Mouse (Mus musculus) neural tube, embryonic 14.5 days (tissue): ENCODE results near the gene Ttf2. TPM values are rescaled to one million over a fixed set of nuclear protein-coding genes. Genes with fewer than 3 reads are reported as not detected.

Experiments
- ATAC-seq: fragments of 200-750 bp; cut with Nextera tagmentation; 2 replicates; pipeline ENCODE4 v1.8.0; 2017; ENCODE audit warnings: low read depth, mild to moderate bottlenecking, moderate TSS enrichment, moderate library complexity
- H3K27ac ChIP-seq: fragments of 300-500 bp; sonication (generic); 2 replicates; pipeline ENCODE4 v1.5.1; 2014; ENCODE audit warnings: low read depth, mild to moderate bottlenecking, control low read depth, low read length, moderate library complexity, mixed read lengths
- H3K27me3 ChIP-seq: fragments of 300-500 bp; sonication (generic); 2 replicates; pipeline ENCODE4 v1.6.1; 2014; ENCODE audit warnings: low read length; ENCODE audit not compliant: control insufficient read depth, insufficient read depth
- H3K36me3 ChIP-seq: fragments of 300-500 bp; sonication (generic); 2 replicates; pipeline ENCODE4 v1.6.1; 2014; ENCODE audit warnings: low read length, mixed read lengths; ENCODE audit not compliant: control insufficient read depth, insufficient read depth
- H3K4me1 ChIP-seq: fragments of 300-500 bp; sonication (generic); 2 replicates; pipeline ENCODE4 v1.6.1; 2014; ENCODE audit warnings: low read length; ENCODE audit not compliant: control insufficient read depth, insufficient read depth
- H3K4me2 ChIP-seq: fragments of 300-500 bp; sonication (generic); 2 replicates; pipeline ENCODE4 v1.6.1; 2014; ENCODE audit warnings: mild to moderate bottlenecking, low read depth, low read length, control low read depth
- H3K4me3 ChIP-seq: fragments of 300-500 bp; sonication (generic); 2 replicates; pipeline ENCODE4 v1.5.1; 2014; ENCODE audit warnings: low read depth, low read length, control low read depth, mixed read lengths
- H3K9ac ChIP-seq: fragments of 300-500 bp; sonication (generic); replicated peaks from 2 replicates; pipeline ENCODE4 v1.6.1; 2014; ENCODE audit warnings: low read depth, mild to moderate bottlenecking, control low read depth, low read length, mixed read lengths
- H3K9me3 ChIP-seq: fragments of 300-500 bp; sonication (generic); 2 replicates; pipeline ENCODE4 v1.6.1; 2016; ENCODE audit warnings: low read length; ENCODE audit not compliant: control insufficient read depth
- WGBS: fragments of 180-500 bp; shearing (Covaris S2); extraction: QIAGEN DNeasy Blood & Tissue Kit; methylation state at CpG from one replicate; pipeline ENCODE4 v1.1.7; 2014; 5-methylcytosine and 5-hydroxymethylcytosine counted together
- polyA plus RNA-seq: library from polyadenylated mRNA; unstranded; fragments of >200 nt; fragmentation: Nextera tagmentation; extraction: Ambion mirVana; gene quantifications from 2 replicates; pipeline ENCODE4 v1.2.1, GENCODE M21; 2014

Gene Ttf2
- polyA plus RNA-seq, 1 experiment from 2014 or later = 3.3 TPM

GRCm38 (mm10) chr3:100910621-100911020, 58.8 kb downstream of the Ttf2 start:
- WGBS = 55% methylated on average over 5 of the region's 5 CpGs
- ATAC-seq = no peak
- no peaks in the 10 kb centered on the region for H3K27me3 ChIP-seq
- H3K9me3 ChIP-seq = no peaks in the 10 kb centered on the region
- no peak overlapping the region for H3K4me3 ChIP-seq
- H3K9ac ChIP-seq = no peak overlapping the region
- no peaks in the 10 kb centered on the region for H3K36me3 ChIP-seq
- H3K4me2 ChIP-seq = no peak overlapping the region
- H3K4me1 ChIP-seq = no peaks in the 10 kb centered on the region
- no peak overlapping the region for H3K27ac ChIP-seq

DNA sequence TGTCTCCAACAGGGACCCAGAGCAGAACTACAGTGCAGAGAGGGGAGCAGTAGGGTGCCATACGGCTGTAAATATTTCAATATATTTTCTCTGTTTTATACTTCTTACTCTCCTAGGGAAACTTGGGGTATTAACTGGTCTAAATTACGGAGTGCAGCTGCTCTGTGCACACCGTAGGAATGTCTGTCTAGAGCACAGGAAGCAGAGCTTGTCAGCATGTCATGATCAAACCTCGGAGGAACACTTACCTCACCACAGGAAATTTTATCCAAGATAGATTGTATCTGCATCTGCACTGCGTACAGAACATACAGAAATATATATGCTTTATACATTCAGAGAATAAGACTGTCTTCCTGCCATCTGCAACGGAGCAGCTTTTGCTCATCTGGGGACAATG, 60.9 kb downstream of the Ttf2 start:
- no peak overlapping the region for H3K27ac ChIP-seq
- H3K4me3 ChIP-seq = no peak overlapping the region
- H3K9ac ChIP-seq = no peak overlapping the region
- no peak overlapping the region for H3K4me2 ChIP-seq
- no peaks in the 10 kb centered on the region for H3K4me1 ChIP-seq
- no peaks in the 10 kb centered on the region for H3K9me3 ChIP-seq
- H3K27me3 ChIP-seq = no peaks in the 10 kb centered on the region
- H3K36me3 ChIP-seq = no peaks in the 10 kb centered on the region
- ATAC-seq = no peak; the same call in 1 of the 2 replicates
- WGBS = 47% methylated on average over 6 of the region's 6 CpGs

- ATAC-seq = no peak
- no peaks in the 10 kb centered on the region for H3K9me3 ChIP-seq
- no peak overlapping the region for H3K4me2 ChIP-seq
- H3K27ac ChIP-seq = no peak overlapping the region
- H3K36me3 ChIP-seq = no peaks in the 10 kb centered on the region
- no peaks in the 10 kb centered on the region for H3K4me1 ChIP-seq
- H3K4me3 ChIP-seq = no peak overlapping the region
- no peaks in the 10 kb centered on the region for H3K27me3 ChIP-seq
- no peak overlapping the region for H3K9ac ChIP-seq
- 32% methylated on average over 3 of the region's 3 CpGs for WGBS
These were observed 62.5 kb downstream of the Ttf2 start for GRCm38 (mm10) chr3:100906916-100907315.

GRCm38 (mm10) chr3:100906128-100906527, 63.3 kb downstream of the Ttf2 start:
- 79% methylated on average over 6 of the region's 6 CpGs for WGBS
- Histone ChIP-seq H3K4me1 (no peaks in the 10 kb centered on the region), H3K4me2 (no peak overlapping the region), H3K9ac (no peak overlapping the region), H3K27me3 (no peaks in the 10 kb centered on the region), H3K9me3 (no peaks in the 10 kb centered on the region), H3K36me3 (no peaks in the 10 kb centered on the region), H3K27ac (no peak overlapping the region), H3K4me3 (no peak overlapping the region)
- no peak for ATAC-seq

GRCm38 (mm10) chr3:100895500-100895899, 74.0 kb downstream of the Ttf2 start:
- H3K27me3 ChIP-seq = no peaks in the 10 kb centered on the region
- H3K4me1 ChIP-seq = no peaks in the 10 kb centered on the region
- H3K27ac ChIP-seq = no peak overlapping the region
- no peak overlapping the region for H3K4me2 ChIP-seq
- no peak for ATAC-seq
- H3K36me3 ChIP-seq = no peaks in the 10 kb centered on the region
- no peak overlapping the region for H3K4me3 ChIP-seq
- H3K9ac ChIP-seq = no peak overlapping the region
- H3K9me3 ChIP-seq = no peaks in the 10 kb centered on the region
- WGBS = 85% methylated on average over 6 of the region's 6 CpGs

DNA sequence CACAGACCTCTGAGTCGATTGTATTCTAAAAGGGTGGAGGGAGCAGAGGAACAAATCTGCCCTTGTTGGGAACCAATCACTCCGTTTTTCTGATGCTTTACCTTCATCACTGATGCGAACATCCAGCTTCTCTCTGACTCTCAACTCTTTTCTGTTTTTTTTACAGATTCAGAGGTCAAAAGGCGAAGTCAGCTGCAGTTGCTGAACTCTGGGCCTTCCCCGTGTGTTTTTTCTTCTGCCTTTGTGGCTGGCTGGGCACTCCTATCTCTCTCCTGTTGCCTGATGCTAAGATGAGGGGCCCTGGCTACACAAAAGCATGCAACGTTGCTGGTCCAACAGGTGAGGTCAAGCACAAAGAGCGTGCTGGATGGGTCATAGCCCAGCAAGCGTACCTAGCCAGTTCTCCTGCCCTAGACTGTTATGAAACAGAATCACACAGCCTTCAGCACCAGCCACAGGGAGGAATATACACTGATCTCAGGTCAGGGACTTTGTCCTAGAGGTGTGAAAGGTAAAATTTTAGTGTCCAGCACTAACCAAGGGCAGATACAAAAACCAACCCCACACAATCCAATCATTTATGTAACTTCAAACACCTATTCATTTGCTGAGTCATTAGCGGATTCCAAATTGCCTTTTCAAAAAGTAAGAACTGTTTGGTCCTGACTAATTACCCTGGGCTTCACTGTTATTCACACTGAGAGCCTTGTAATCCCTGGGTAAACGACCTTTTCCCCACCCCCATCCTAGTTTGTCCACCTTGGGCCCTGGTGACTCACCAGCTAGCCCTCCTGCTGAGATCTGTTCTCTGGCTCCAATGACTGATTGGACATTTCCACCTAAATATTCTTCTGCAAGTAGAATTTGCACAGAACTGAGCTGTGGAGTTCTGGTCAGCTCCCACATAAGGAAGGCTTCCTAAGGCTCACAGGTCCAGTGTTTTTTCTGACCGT, 76.8 kb downstream of the Ttf2 start:
- Histone ChIP-seq H3K27ac (no peak overlapping the region), H3K9ac (no peak overlapping the region), H3K4me2 (no peak overlapping the region), H3K36me3 (no peaks in the 10 kb centered on the region), H3K9me3 (no peaks in the 10 kb centered on the region), H3K27me3 (no peaks in the 10 kb centered on the region), H3K4me3 (no peak overlapping the region), H3K4me1 (no peaks in the 10 kb centered on the region)
- WGBS = 58% methylated on average over 11 of the region's 11 CpGs
- ATAC-seq = no peak

- Histone ChIP-seq H3K4me3 (no peak overlapping the region), H3K4me2 (no peak overlapping the region), H3K27ac (no peak overlapping the region), H3K36me3 (no peaks in the 10 kb centered on the region), H3K4me1 (no peaks in the 10 kb centered on the region), H3K9me3 (no peaks in the 10 kb centered on the region), H3K9ac (no peak overlapping the region), H3K27me3 (no peaks in the 10 kb centered on the region)
- 94% methylated on average over 3 of the region's 3 CpGs for WGBS
- ATAC-seq = no peak
These were observed 79.1 kb downstream of the Ttf2 start for GRCm38 (mm10) chr3:100890406-100890805.

- no peak overlapping the region for H3K4me3 ChIP-seq
- H3K9me3 ChIP-seq = no peaks in the 10 kb centered on the region
- ATAC-seq = no peak
- no peaks in the 10 kb centered on the region for H3K27me3 ChIP-seq
- WGBS = 83% methylated on average over 1 of the region's 1 CpGs
- no peak overlapping the region for H3K27ac ChIP-seq
- no peak overlapping the region for H3K9ac ChIP-seq
- no peaks in the 10 kb centered on the region for H3K4me1 ChIP-seq
- H3K36me3 ChIP-seq = no peaks in the 10 kb centered on the region
- no peak overlapping the region for H3K4me2 ChIP-seq
These were observed 80.2 kb downstream of the Ttf2 start for GRCm38 (mm10) chr3:100889234-100889633.
